In genomic region chr3:25675069-25675468, GRCm38 (mm10) we compare ENCODE assay signal across 10 mouse cellular contexts.
DNase-seq lines count a peak whose midpoint lies in the region; ATAC-seq lines count a peak whose summit lies in the region.
"Had no signal": no experiment of that assay in that cellular context is flagged by ENCODE, and none has a peak within 500 bp of the region (broad histone marks: within the 10 kb centered on the region; RNA-seq: fewer than 3 reads in every experiment).

No protein-coding gene starts in this region.

- no peak overlapping the region for H3K27ac ChIP-seq in heart, embryonic 10.5 days
- H3K27ac ChIP-seq: embryonic facial prominence, embryonic 12.5 days; limb, embryonic 15.5 days had no signal

- no peak for ATAC-seq in inflammation-experienced regulatory T-cells, adult 6 months

- H3K27me3 ChIP-seq in heart, embryonic 10.5 days (ENCODE audit: insufficient read depth, poor library complexity, severe bottlenecking), result no peaks in the 10 kb centered on the region
- H3K27me3 ChIP-seq: embryonic facial prominence, embryonic 12.5 days; limb, embryonic 15.5 days had no signal

- H3K36me3 ChIP-seq in heart, embryonic 10.5 days, result no peaks in the 10 kb centered on the region
- H3K36me3 ChIP-seq: embryonic facial prominence, embryonic 12.5 days; limb, embryonic 15.5 days had no signal

- H3K4me3 ChIP-seq in heart, embryonic 10.5 days, result no peak overlapping the region
- H3K4me3 ChIP-seq: embryonic facial prominence, embryonic 12.5 days; limb, embryonic 15.5 days had no signal

- H3K4me1 ChIP-seq in heart, embryonic 10.5 days, result no peaks in the 10 kb centered on the region
- H3K4me1 ChIP-seq: embryonic facial prominence, embryonic 12.5 days; limb, embryonic 15.5 days had no signal

- 46% methylated on average over 3 of the region's 3 CpGs for WGBS in heart, embryonic 10.5 days

- no peaks in the 10 kb centered on the region for H3K9me3 ChIP-seq in heart, embryonic 10.5 days
- H3K9me3 ChIP-seq: embryonic facial prominence, embryonic 12.5 days; limb, embryonic 15.5 days had no signal

- DNase-seq in heart, adult 8-10 months (ENCODE audit: low spot score), result peak; percentile 3
- DNase-seq in heart, embryonic 10.5 days (ENCODE audit: low spot score), result no peak
- DNase-seq in 3T3-L1 (ENCODE audit: low read depth, low spot score), result peak; percentile 27
- peak; percentile 71 for DNase-seq in ZHBTc4 (ENCODE audit: low read depth, low spot score)
- DNase-seq in embryo, embryonic 11 days, result peak; percentile 16
- DNase-seq in mesoderm, embryonic 11.5 days (ENCODE audit: low read depth, low spot score), result peak; percentile 34
- DNase-seq in ovary, adult 18-20 months (ENCODE audit: low spot score), result no peak

Comparison
In these comparisons a context has a peak if more than half of its experiments do, and no peak if none do; other contexts are left out.
1. DNase-seq: peak in heart, adult 8-10 months (single experiment), 3T3-L1 (single experiment), ZHBTc4 (single experiment), embryo, embryonic 11 days (single experiment) and mesoderm, embryonic 11.5 days (single experiment); none in heart, embryonic 10.5 days (single experiment) and ovary, adult 18-20 months (single experiment).